Mouse (Mus musculus) cerebellum, adult 2 months (tissue): ENCODE measurements around the gene Il10. TPM values are rescaled to one million over a fixed set of nuclear protein-coding genes. Genes with fewer than 3 reads are reported as not detected.

Source experiments
- DNase-seq, 2 experiments: peaks; one replicate each; pipeline ENCODE4 v3.0.0; 2021
- H3K27ac ChIP-seq: fragments of 200-500 bp; 2 replicates; pipeline ENCODE4 v1.5.1; 2012; ENCODE audit warnings: low read length, control low read depth, inconsistent platforms; ENCODE audit not compliant: insufficient read depth
- H3K27me3 ChIP-seq: fragments of 200-500 bp; 2 replicates; pipeline ENCODE4 v1.6.1; 2012; ENCODE audit warnings: inconsistent platforms, mild to moderate bottlenecking, low read length, moderate library complexity; ENCODE audit not compliant: control insufficient read depth, insufficient read depth
- H3K4me1 ChIP-seq: fragments of 200-500 bp; 2 replicates; pipeline ENCODE4 v1.6.1; 2011; ENCODE audit warnings: low read length; ENCODE audit not compliant: control insufficient read depth, insufficient read depth
- H3K4me3 ChIP-seq: fragments of 200-500 bp; replicated peaks from 2 replicates; pipeline ENCODE3; 2011; ENCODE audit warnings: mild to moderate bottlenecking, low read depth, low read length, control low read depth; ENCODE audit not compliant: insufficient read depth
- CTCF ChIP-seq: fragments of 200-500 bp; IDR thresholded peaks from 2 replicates; pipeline ENCODE4 v1.5.1; 2011; ENCODE audit warnings: low read depth, mild to moderate bottlenecking, control low read depth, low read length, moderate library complexity, borderline replicate concordance; ENCODE audit not compliant: insufficient read depth
- POLR2A ChIP-seq: fragments of 200-500 bp; IDR thresholded peaks from 2 replicates; pipeline ENCODE4 v1.6.1; 2011; ENCODE audit warnings: low read length, control low read depth, borderline replicate concordance; ENCODE audit not compliant: insufficient read depth
- WGBS: fragments of 180-500 bp; shearing (Covaris S2); methylation state at CpG from one replicate; pipeline ENCODE4 v1.1.7; 2018; 5-methylcytosine and 5-hydroxymethylcytosine counted together
- polyA plus RNA-seq: library from polyadenylated mRNA; depleted of rRNA; stranded (reverse); fragments of >200 nt; gene quantifications from 2 replicates; pipeline ENCODE4 v1.2.3, GENCODE M21; 2012

Il10 gene
- polyA plus RNA-seq, 1 experiment, result not detected

DNA sequence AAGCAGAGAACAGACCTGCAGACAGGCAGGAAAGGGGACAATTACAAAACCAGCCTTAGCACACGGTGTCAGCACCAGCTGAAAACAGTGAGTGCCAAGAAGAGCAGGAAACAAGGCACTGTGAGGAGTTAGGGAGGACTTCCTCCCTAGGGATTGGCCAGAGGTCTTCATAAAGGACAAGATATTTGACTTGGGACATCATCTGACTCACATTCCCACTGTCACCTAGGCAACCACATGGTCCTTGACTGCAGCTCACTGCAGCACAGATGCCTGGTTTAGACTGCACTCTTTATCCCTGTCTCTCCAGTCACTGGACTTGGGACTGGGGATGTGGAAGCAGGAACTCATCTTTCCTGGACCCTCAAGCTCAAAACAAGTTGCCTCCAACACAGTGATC, 24.1 kb upstream of the Il10 start:
- no peak for DNase-seq
- TF ChIP-seq POLR2A (no peak), CTCF (no peak)
- H3K4me3 ChIP-seq, result no peak overlapping the region
- WGBS, result 8% methylated on average over 1 of the region's 1 CpGs
- H3K4me1 ChIP-seq, result no peaks in the 10 kb centered on the region
- H3K27ac ChIP-seq, result no peak overlapping the region
- H3K27me3 ChIP-seq, result no peaks in the 10 kb centered on the region

DNA sequence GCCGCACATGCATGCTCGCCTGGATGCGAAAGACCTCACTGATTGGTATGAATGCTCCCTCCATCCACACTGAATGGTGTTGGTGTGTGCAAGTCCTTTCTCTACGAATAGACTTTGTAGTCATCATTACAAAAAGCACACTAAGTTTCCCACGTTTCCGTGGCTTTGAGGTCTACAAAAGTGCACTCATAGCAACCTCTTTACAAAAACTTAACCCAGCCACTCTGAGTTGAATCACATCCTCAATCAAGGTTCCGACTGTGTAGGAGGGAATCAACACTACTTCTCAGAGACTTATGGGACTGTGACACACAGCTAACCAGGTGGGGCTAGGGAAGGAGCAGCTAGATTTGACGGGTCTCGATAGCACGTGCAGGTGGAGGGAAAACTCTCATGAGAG, 23.3 kb upstream of the Il10 start:
- no peak for DNase-seq
- H3K27me3 ChIP-seq, result no peaks in the 10 kb centered on the region
- no peak overlapping the region for H3K27ac ChIP-seq
- no peak overlapping the region for H3K4me3 ChIP-seq
- no peak for TF ChIP-seq POLR2A
- no peak for TF ChIP-seq CTCF
- 93% methylated on average over 10 of the region's 10 CpGs for WGBS
- no peaks in the 10 kb centered on the region for H3K4me1 ChIP-seq

DNA sequence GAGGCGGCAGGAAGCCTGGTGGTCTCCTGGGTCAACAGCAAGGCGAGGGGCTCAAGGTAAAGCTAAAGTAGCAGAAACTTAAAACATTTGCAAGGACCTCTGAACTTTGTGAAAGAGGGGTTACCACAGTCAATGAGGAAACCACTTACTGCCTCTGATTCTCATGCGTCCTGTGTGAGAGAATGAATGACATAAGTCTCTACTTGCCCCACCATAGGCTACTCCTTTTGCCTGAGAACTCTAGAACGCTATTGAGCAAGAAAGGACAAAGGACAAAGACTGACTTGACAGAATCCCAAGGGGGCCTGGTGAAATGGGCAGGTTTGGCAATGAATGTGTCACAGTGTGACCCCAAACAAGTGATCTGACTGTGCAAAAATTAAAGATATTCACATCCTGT, 22.2 kb upstream of the Il10 start:
- WGBS, result 83% methylated on average over 4 of the region's 4 CpGs
- DNase-seq, result no peak
- Histone ChIP-seq H3K4me1 (no peaks in the 10 kb centered on the region), H3K27ac (no peak overlapping the region), H3K27me3 (no peaks in the 10 kb centered on the region), H3K4me3 (no peak overlapping the region)
- TF ChIP-seq CTCF (no peak), POLR2A (no peak)

DNA sequence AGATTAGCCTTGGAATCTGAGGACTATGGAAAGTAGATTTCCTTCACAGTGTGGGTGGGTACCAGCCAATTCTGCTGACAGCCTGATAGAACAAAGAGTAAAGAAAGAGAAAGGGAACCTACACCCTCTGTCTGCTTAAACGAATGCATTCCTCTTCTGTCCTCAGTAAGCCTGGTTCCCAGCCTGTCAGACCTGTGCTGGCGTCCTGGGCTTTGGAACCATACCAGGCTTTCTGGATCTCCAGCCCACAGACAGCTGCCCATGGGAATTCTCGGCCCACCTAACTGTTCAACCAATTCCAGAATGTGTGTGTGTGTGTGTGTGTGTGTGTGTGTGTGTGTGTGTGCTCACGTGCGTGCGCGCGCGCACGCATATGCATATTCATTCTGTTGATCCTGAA, 21.3 kb upstream of the Il10 start:
- DNase-seq, result no peak
- no peak for TF ChIP-seq CTCF
- TF ChIP-seq POLR2A, result no peak
- H3K27me3 ChIP-seq, result no peaks in the 10 kb centered on the region
- 86% methylated on average over 10 of the region's 10 CpGs for WGBS
- H3K4me3 ChIP-seq, result no peak overlapping the region
- no peak overlapping the region for H3K27ac ChIP-seq
- H3K4me1 ChIP-seq, result no peaks in the 10 kb centered on the region

DNA sequence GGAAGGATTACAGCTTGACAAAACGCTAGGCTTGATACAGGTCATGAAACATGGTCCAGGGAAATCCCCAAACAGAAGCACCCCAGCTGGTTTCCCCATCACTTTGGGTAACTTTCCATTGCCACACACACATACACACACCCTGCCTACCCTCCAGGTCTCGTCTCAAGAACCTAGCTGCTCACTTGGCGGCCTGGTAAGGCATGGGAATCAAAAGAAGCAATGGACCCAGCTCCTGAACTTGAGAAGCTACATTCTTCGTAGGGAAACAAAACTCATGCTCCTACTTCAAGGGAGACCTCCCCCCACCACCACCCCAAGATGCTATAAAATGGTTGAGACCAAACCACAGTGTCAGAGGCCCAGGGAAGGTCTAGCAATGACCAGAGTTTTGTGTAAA, 19.9 kb upstream of the Il10 start:
- TF ChIP-seq POLR2A (no peak), CTCF (no peak)
- Histone ChIP-seq H3K4me3 (no peak overlapping the region), H3K27ac (no peak overlapping the region), H3K4me1 (no peaks in the 10 kb centered on the region), H3K27me3 (no peaks in the 10 kb centered on the region)
- DNase-seq, result no peak
- WGBS, result 89% methylated on average over 4 of the region's 4 CpGs

DNA sequence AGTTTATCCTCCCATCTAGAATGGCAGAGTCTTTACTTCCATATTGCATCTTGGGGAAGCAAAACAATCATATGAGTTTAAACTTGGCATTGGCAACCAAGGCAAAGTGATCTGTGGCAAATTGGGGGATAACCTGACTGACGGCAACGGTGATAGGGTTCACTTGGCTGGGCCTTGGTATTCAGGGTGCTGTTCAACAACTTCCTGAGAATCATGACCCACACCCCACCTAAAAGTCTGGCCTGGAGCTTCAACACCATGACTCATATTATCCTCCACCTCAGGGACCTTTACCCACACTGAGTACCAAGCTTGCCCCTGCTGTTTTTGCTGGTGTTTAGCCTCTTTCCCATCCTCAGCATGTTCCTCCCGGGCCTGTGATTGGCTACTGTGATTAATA, 19.3 kb upstream of the Il10 start:
- no peaks in the 10 kb centered on the region for H3K27me3 ChIP-seq
- no peak overlapping the region for H3K27ac ChIP-seq
- no peak overlapping the region for H3K4me3 ChIP-seq
- TF ChIP-seq POLR2A (no peak), CTCF (no peak)
- DNase-seq, result no peak
- 85% methylated on average over 3 of the region's 3 CpGs for WGBS
- no peaks in the 10 kb centered on the region for H3K4me1 ChIP-seq

DNA sequence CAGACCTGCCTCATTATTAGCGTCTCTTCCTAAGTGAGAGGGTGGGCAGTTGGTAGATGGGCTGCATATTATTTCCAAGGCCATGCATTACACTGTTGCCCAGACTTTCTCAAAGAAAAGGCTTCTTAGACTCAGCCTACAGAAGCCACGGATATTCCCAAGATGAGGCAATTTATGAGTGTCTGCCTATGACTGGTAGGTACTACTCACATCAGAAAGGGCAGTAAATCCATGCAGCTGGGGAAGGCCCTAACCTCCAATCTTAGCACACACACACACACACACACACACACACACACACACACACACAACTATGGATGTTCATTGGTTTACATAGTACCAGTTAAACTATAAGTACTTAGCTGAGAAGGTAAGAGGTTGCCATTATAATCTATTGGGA, 17.1 kb upstream of the Il10 start:
- Histone ChIP-seq H3K4me3 (no peak overlapping the region), H3K27me3 (no peaks in the 10 kb centered on the region), H3K27ac (no peak overlapping the region), H3K4me1 (no peaks in the 10 kb centered on the region)
- DNase-seq, result no peak
- 93% methylated on average over 2 of the region's 2 CpGs for WGBS
- TF ChIP-seq POLR2A (no peak), CTCF (no peak)

DNA sequence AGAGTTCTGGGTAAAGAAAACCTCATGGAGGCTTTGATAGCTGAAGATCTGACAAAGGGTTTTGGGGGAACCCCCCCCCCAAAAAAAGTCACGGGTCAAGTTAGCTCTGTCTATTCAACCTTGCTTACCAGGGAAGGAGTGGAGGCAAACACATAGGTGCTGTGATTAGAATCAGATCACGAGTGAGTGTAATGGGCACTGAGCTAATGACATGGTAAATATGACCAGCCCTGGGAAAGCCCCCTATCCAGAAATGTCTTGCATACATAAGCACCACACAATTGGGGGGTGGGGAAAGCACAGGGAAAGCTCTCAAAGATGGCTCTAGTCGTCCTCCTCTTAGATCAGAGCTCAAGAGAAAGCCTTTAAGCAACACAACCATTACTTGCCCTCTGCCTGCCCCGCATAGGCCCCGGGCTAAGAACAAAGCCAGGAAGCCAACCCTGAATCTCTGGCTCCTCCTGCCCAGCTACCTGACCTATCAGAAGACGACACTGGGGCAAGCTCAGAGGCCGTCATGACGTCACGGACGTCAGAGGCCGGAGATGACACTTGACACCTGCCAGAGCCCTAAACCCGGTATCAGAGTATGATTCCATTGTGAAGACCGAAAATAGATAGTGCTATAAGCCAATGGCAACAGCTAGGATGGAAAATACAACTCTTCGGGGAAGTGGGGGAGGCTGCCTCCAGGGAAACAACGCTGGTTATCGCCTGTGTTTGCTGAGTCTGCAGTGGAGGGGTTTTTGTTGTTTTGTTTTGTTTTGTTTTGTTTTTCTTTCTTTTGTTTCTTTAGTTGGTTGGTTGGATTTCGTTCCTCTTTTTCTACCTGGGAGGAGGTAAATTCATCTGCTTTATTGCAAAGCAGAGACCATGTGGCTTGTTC, 16.4 kb upstream of the Il10 start:
- Histone ChIP-seq H3K27ac (no peak overlapping the region), H3K4me3 (no peak overlapping the region), H3K27me3 (no peaks in the 10 kb centered on the region), H3K4me1 (no peaks in the 10 kb centered on the region)
- no peak for DNase-seq
- TF ChIP-seq POLR2A (no peak), CTCF (no peak)
- WGBS, result 69% methylated on average over 17 of the region's 17 CpGs
